Mouse (Mus musculus) lung, adult 2 months (tissue): ENCODE measurements around the gene Ankrd44.

Experiments
- CTCF ChIP-seq: fragments of 200-500 bp; IDR thresholded peaks from 2 replicates; pipeline ENCODE4 v1.5.1; 2011; ENCODE audit warnings: mild to moderate bottlenecking, low read length, control low read depth; ENCODE audit not compliant: insufficient read depth
- POLR2A ChIP-seq: fragments of 200-500 bp; IDR thresholded peaks from 2 replicates; pipeline ENCODE4 v1.6.1; 2011; ENCODE audit warnings: low read depth, mild to moderate bottlenecking, control low read depth, low read length, borderline replicate concordance; ENCODE audit errors: extremely low read depth

DNA sequence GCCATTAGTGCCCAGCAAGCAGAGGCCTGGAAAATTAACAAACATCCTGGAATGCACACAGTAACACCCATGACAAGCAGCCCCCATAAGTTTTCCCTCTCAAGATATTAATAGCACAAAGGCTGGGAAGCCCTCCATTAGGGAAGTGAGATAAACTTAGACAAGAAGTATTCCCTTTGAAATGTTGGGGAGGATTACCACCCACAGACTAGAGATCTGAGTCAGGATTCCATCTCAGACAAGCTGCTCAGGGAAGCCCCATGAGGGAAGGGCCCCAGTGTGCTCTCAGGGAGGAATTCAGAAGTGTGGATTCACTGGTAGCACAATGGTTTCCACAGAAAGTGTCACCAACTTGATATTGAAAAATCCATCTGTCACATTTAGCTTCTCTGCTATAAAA lies 223.3 kb downstream of the Ankrd44 start:
- TF ChIP-seq CTCF (no peak), POLR2A (no peak)
